Mouse (Mus musculus): Measurements from ENCODE around the gene Hyal3. TPM values are rescaled to one million over a fixed set of nuclear protein-coding genes. Genes with fewer than 3 reads are reported as not detected.
"Not testable (repeated sequence)": the region's sequence is repeated elsewhere in the genome, so short reads cannot be mapped to it uniquely, and the experiment has no call there.

The Hyal3 gene
- polyA plus RNA-seq, 1 experiment from 2014 or later = 1.8 TPM

DNA sequence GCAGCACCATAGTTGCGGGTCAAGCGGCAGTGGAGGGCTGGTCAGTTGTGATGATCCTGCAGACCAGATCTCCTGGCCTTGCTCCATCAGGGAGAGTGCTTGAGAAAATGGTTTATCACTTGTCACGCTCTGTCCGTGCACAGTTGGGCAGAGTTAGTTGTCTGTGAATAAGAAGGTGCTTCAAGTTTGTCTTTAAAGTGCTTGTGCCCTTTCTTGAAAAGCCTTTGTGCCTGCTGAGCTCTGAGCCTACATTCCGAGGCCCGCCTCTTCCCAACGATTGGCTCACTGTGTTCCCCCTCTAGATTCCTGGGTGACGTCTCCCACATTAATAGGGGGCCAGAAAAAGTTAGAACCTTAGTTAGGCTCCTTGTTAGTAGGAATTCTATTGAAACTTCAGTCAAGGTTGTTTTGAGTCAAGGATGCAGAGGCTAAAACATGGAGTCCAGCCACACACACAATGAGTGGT is 28.7 kb upstream of the Hyal3 start:
- Histone ChIP-seq H3K9ac (peak overlapping the region; percentile 39), H3K4me2 (peak overlapping the region; percentile 63), H3K9me3 (no peaks in the 10 kb centered on the region), H3K27me3 (peaks cover 45% of the 10 kb centered on the region), H3K4me3 (peak overlapping the region; percentile 35), H3K36me3 (no peaks in the 10 kb centered on the region), H3K4me1 (replicated peaks) (peaks cover 53% of the 10 kb centered on the region), H3K27ac (replicated peaks) (no peak overlapping the region)
- WGBS = 13% methylated on average over 8 of the region's 8 CpGs
- no peak for ATAC-seq (ENCODE audit: low FRiP score, low read depth)

GRCm38 (mm10) chr9:107552690-107553393 is 27.8 kb upstream of the Hyal3 start:
- H3K9ac ChIP-seq = no peak overlapping the region
- no peaks in the 10 kb centered on the region for H3K9me3 ChIP-seq
- no peak for ATAC-seq (ENCODE audit: low FRiP score, low read depth)
- peaks cover 7% of the 10 kb centered on the region for H3K36me3 ChIP-seq
- 86% methylated on average over 5 of the region's 5 CpGs for WGBS
- peak overlapping the region; percentile 87; the same call in 1 of the 2 replicates for H3K4me2 ChIP-seq
- no peak overlapping the region; the same call in 1 of the 2 replicates for H3K4me3 ChIP-seq
- H3K27ac ChIP-seq (replicated peaks) = no peak overlapping the region
- H3K27me3 ChIP-seq = peaks cover 45% of the 10 kb centered on the region
- H3K4me1 ChIP-seq (replicated peaks) = peaks cover 44% of the 10 kb centered on the region

DNA sequence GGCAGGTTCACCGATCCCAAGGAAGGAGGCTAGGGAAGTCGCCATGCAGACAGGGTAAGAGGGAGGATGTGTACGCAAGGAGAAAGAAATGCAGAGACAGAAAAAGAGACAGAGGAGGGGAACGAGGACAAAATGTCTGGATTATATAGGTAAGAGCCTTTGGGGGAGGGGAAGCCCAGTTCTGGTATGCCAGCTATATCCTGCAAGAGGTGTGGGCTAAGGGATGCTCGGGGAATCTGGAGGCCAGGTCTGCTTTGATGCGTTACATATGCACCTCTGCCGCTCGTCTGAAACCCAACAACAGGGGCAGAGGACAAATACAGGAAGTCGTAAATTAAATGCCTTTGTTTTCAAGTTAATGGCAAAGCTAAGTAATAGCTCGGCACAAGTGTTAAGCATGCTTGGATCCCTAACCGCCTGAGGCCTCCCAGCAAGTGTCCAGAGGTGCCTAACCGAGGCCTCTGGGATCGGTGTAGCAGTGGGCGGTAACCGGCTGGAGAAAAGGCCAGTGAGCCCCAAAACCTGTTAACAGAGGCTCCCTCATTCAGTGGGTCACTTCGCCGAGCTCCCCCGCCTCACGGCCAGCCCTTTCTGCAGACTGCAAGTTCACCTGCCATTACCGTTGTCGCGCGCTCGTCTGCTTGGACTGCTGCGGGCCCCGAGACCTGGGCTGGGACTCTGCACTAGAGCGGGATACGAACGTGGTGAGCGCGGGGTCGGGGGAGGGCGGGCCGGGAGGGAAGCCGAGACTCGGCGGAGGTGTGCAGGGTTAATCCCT is 26.9 kb upstream of the Hyal3 start:
- H3K4me2 ChIP-seq = peak overlapping the region; percentile 87
- H3K4me3 ChIP-seq = peak overlapping the region; percentile 52
- no peaks in the 10 kb centered on the region for H3K9me3 ChIP-seq
- H3K4me1 ChIP-seq (replicated peaks) = peaks cover 44% of the 10 kb centered on the region
- peak; percentile 62 for ATAC-seq (ENCODE audit: low FRiP score, low read depth)
- peaks cover 15% of the 10 kb centered on the region for H3K36me3 ChIP-seq
- H3K9ac ChIP-seq = peak overlapping the region; percentile 64
- peak overlapping the region; percentile 84 for H3K27ac ChIP-seq (replicated peaks)
- WGBS = 7% methylated on average over 37 of the region's 37 CpGs
- H3K27me3 ChIP-seq = peaks cover 44% of the 10 kb centered on the region

DNA sequence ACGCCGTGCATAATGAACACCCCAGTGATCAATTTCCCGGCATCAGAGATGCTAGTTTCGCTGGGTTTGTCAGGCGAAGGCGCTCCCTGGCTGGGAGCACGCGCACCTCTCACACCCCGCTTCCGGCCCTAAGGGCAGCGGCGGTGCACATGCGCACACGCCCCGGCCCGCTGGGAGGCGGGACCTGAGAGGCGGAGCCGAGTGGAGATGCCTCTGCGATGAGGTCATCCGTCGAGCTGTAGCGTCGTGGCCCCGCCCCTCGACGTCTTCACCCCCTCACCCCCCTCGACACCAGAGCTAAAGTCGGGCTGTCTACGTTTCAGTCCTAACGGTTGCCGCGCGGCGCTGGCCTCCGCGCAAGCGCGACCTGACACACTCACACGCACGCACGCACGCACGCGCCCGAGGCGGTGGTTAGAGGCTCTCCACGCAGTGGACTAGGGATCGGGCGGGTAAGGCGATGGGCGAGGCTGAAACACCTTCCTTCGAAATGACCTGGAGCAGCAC is 26.2 kb upstream of the Hyal3 start:
- Histone ChIP-seq H3K4me1 (replicated peaks) (peaks cover 44% of the 10 kb centered on the region), H3K4me2 (peak overlapping the region; percentile 87), H3K4me3 (peak overlapping the region; percentile 52), H3K9me3 (no peaks in the 10 kb centered on the region), H3K27ac (replicated peaks) (peak overlapping the region; percentile 84), H3K9ac (peak overlapping the region; percentile 64), H3K36me3 (peaks cover 22% of the 10 kb centered on the region), H3K27me3 (peaks cover 37% of the 10 kb centered on the region)
- peak; percentile 95 for ATAC-seq (ENCODE audit: low FRiP score, low read depth)
- under 1% methylated on average over 53 of the region's 53 CpGs for WGBS

GRCm38 (mm10) chr9:107555031-107555457 is 25.6 kb upstream of the Hyal3 start:
- Histone ChIP-seq H3K27me3 (peaks cover 31% of the 10 kb centered on the region), H3K27ac (replicated peaks) (peak overlapping the region; percentile 84), H3K4me2 (peak overlapping the region; percentile 87), H3K9ac (peak overlapping the region; percentile 64), H3K4me1 (replicated peaks) (peaks cover 44% of the 10 kb centered on the region), H3K9me3 (no peaks in the 10 kb centered on the region), H3K4me3 (peak overlapping the region; percentile 52), H3K36me3 (peaks cover 28% of the 10 kb centered on the region)
- 0% methylated on average over 23 of the region's 23 CpGs for WGBS
- ATAC-seq (ENCODE audit: low FRiP score, low read depth) = peak; percentile 44; the same call in 1 of the 2 replicates

DNA sequence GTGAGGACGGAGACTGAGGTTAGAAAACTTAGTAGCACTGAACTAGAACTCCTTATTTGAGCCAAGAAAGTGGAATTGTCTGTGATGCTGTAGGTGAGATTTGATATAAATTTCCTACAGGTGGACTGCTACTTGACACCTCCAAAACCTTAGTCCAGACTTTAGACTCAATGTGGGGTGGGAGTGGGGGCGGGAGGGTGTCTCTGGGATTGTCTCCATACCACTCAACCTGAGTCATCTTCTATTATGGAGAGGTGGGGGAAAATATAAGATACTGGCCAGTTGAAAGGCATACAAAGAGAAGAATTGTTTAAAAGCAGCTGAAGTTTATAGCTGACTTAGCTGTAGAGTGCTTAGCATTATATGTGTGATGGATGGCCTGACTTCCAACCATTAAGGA is 24.9 kb upstream of the Hyal3 start:
- H3K4me1 ChIP-seq (replicated peaks) = peaks cover 42% of the 10 kb centered on the region
- peaks cover 34% of the 10 kb centered on the region for H3K36me3 ChIP-seq
- H3K9me3 ChIP-seq = no peaks in the 10 kb centered on the region
- H3K9ac ChIP-seq = peak overlapping the region; percentile 64
- H3K27me3 ChIP-seq = peaks cover 24% of the 10 kb centered on the region
- 48% methylated on average over 2 of the region's 2 CpGs for WGBS
- peak overlapping the region; percentile 84; the same call in 1 of the 2 replicates for H3K27ac ChIP-seq (replicated peaks)
- peak overlapping the region; percentile 52 for H3K4me3 ChIP-seq
- H3K4me2 ChIP-seq = peak overlapping the region; percentile 87
- ATAC-seq (ENCODE audit: low FRiP score, low read depth) = no peak

DNA sequence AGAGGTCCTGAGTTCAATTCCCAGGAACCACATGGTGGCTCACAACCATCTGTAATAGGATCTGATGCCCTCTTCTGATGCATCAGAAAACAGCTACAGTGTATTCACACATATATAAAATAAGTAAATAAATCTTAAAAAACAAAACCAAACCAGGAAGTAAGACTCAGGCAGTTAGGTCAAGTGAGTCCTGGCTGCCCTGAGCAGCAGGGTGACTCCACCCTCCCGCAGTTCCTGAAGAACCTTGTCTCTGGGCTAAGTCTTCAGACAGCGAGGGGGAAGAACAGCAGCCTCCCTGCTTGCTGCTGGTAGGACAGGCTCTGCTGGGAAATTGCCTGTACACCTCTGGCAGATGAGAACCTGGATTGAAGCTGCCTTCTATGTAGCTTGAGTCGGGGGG is 24.3 kb upstream of the Hyal3 start:
- Histone ChIP-seq H3K9me3 (no peaks in the 10 kb centered on the region), H3K4me1 (replicated peaks) (peaks cover 35% of the 10 kb centered on the region), H3K27me3 (peaks cover 18% of the 10 kb centered on the region), H3K36me3 (peaks cover 40% of the 10 kb centered on the region), H3K27ac (replicated peaks) (no peak overlapping the region), H3K4me3 (peak overlapping the region; percentile 52), H3K4me2 (peak overlapping the region; percentile 87), H3K9ac (no peak overlapping the region)
- whole genome bisulfite sequencing = 77% methylated on average over 3 of the region's 3 CpGs
- no peak for ATAC-seq (ENCODE audit: low FRiP score, low read depth)

- Histone ChIP-seq H3K4me1 (replicated peaks) (peaks cover 34% of the 10 kb centered on the region), H3K36me3 (peaks cover 41% of the 10 kb centered on the region), H3K9me3 (no peaks in the 10 kb centered on the region), H3K9ac (peak within 1 kb of the TSS; percentile 93), H3K4me2 (peak within 1 kb of the TSS; percentile 64), H3K4me3 (peak within 1 kb of the TSS; percentile 90), H3K27ac (replicated peaks) (peak within 1 kb of the TSS; percentile 75), H3K27me3 (no peaks in the 10 kb centered on the region)
- ATAC-seq (ENCODE audit: low FRiP score, low read depth) = peak; percentile 96
- 0% methylated on average over 42 of the region's 46 CpGs for WGBS
Observed at GRCm38 (mm10) chr9:107563029-107563581, 17.5 kb upstream of the Hyal3 start, which contains the start of gene Tusc2. Tusc2 (plus strand) TSS chr9:107563255.

DNA sequence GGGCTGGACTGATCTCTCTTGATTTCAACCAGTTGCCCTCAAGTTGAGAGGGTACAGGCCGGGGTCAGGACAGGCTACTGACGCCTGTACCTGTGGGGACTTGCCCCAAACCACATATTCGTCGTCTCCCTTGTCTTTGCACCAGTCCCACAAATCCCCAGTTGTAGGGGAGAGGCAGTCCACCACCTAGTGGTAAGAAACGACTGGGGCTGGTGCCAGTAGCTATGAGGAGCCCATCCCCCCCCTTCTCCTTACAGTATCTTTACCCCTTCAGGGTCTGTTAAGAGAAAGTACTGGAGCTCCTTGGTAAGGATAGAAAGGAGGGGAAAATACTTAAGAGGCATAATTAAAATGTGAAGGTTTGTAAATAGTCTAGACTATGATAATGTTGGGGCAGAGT is 15.1 kb upstream of the Hyal3 start:
- not testable (repeated sequence) for H3K4me2 ChIP-seq

DNA sequence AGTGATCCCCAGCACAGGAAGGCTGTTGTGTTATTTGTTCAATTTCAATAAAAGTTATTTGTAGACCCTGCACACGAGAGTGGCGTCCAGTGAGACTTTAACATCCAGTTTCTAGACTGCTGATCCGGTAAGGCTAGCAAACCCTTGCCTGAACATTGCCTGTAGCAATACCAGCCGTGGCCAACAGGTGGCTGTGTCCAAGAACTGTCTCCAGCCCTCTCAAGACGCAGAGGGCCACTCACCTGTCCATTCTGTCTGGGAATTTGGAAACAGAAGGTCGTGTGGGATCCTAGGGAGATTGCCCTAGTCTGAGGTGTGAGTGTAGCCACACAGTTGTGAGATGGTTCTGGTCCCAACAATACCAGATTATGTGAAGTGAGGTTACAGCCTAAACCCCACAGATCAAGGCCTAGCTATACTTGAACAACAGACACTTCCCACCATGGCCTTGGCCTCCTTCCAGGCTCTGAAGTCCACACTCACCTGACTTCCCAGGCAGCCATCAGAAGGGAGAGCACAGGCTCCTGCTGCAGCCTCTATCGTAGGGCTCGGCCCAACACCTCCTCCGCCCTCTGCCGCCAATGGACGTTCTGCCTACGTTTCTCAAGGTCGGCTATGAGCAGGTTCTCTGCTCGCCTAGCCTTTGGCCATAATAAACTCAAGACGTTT is 14.4 kb upstream of the Hyal3 start:
- 63% methylated on average over 15 of the region's 15 CpGs for WGBS
- Histone ChIP-seq H3K27ac (replicated peaks) (0 out of 2 replicates have a peak overlapping the region, but pooled peaks have one; percentile 16), H3K9ac (no peak overlapping the region), H3K4me3 (no peak overlapping the region), H3K4me1 (replicated peaks) (peaks cover 53% of the 10 kb centered on the region), H3K9me3 (no peaks in the 10 kb centered on the region), H3K27me3 (no peaks in the 10 kb centered on the region), H3K4me2 (no peak overlapping the region), H3K36me3 (peaks cover 12% of the 10 kb centered on the region; the same call in 1 of the 2 replicates)
- no peak for ATAC-seq (ENCODE audit: low FRiP score, low read depth)

More for the DNA sequence above, 15.1 kb upstream of the Hyal3 start:
- H3K27me3 ChIP-seq; H3K9me3 ChIP-seq; ATAC-seq (ENCODE audit: low FRiP score, low read depth); H3K9ac ChIP-seq; H3K4me3 ChIP-seq; H3K27ac ChIP-seq (replicated peaks): not testable (repeated sequence)
- Histone ChIP-seq H3K36me3 (peaks cover 18% of the 10 kb centered on the region), H3K4me1 (replicated peaks) (peaks cover 47% of the 10 kb centered on the region)
- WGBS = 50% methylated on average over 5 of the region's 5 CpGs

DNA sequence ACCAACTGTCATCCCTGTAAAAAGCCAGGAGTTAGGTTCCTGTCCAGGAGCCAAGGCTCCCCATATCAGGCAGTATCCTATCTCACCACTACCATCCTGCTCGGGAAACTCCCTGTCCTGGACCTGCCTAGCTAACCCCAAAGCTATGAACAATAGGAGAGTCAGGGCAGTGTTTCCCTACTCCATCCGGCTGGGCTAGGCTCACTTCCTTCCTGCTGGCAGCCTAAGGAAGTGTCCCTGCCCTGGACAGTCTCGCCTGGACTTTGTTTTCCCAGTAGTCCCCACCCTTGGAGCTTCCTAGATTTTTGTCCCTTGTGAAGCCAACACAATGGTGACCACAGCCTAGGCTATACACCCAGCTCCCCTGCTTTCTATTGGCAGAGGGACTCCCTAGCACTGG is 13.8 kb upstream of the Hyal3 start:
- Histone ChIP-seq H3K4me2 (no peak overlapping the region), H3K36me3 (peaks cover 5% of the 10 kb centered on the region; the same call in 1 of the 2 replicates), H3K4me1 (replicated peaks) (peaks cover 60% of the 10 kb centered on the region), H3K4me3 (no peak overlapping the region), H3K27me3 (no peaks in the 10 kb centered on the region), H3K9ac (no peak overlapping the region), H3K9me3 (no peaks in the 10 kb centered on the region), H3K27ac (replicated peaks) (no peak overlapping the region; the same call in 1 of the 2 replicates)
- ATAC-seq (ENCODE audit: low FRiP score, low read depth) = no peak
- WGBS = 64% methylated on average over 3 of the region's 3 CpGs

Data from hindbrain, embryonic 15.5 days (tissue).